Mouse (Mus musculus) megakaryocyte-erythroid progenitor cell, adult 5-6 weeks (primary cell): Measurements from ENCODE around the gene Med18. TPM values are rescaled to one million over a fixed set of nuclear protein-coding genes. Genes with fewer than 3 reads are reported as not detected.
"Not testable (repeated sequence)": the region's sequence is repeated elsewhere in the genome, so short reads cannot be mapped to it uniquely, and the experiment has no call there.

Source experiments
- ATAC-seq: replicated peaks from 2 replicates; pipeline ENCODE4 v1.8.0; 2016; ENCODE audit warnings: mild to moderate bottlenecking, inconsistent platforms; ENCODE audit not compliant: severe bottlenecking, poor library complexity, low FRiP score, low TSS enrichment
- total RNA-seq, 2 experiments: library from RNA; stranded (forward) in 1 of 2; stranded (reverse) in 1 of 2; fragments of 200-1000, 215-1000 nt in 1 of 2; fragments of >200 nt in 1 of 2; fragmentation: Nextera tagmentation in 1 of 2; gene quantifications; 2 replicates each; pipeline ENCODE4 v1.2.3; 2014 to 2017

Gene Med18
- total RNA-seq, 2 experiments from 2014 or later, result 16.3 to 23.4 TPM

DNA sequence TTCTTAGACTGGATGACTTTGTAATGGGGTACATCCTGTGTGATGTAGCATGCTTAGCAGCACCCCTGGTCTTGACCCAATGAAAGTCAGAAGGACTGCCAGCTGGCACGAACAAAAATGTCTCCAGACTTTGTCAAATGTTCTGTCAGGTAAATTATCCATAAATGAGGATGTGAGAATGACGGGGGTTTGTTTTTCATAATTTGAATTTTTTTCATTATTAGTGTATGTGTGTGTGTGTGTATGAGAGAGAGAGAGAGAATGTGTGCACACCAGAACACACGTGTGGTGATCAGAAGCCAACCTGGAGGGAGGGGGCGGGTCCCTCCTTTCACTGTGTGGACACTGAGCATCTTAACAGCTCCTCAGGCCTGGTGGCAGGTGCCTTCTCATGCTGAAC lies 20.5 kb upstream of the Med18 start:
- ATAC-seq, result no peak

DNA sequence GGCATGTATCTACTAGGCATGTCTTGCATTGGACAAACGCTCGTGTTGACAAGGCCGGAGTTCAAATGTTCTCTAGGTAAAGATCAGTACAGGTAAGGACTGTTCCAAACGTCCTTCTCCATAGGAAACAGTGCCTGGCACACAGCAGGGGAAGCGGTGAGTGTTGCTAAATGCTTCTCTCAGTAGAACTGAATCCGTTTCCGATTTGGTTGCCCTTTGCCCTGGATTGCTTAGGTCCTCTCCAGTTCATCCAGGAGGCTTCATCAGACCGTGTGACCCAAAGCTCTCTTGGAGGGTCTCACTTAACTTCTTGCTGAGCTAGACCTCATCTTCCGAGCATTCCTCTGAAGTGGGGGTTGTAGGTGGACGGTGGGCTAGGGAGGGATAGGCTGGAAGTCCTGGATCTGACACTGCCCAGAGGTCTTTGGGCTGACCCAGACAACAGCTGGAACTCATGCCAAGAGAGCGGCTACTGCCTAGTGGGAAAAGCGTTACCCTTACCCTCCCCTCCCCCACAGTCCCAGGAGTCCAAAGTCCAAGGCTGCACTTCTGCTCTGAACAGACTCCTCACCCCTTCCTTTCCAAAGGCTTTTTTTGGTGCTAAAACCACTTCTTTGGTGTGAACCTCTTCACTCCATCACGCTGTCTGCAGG lies 19.4 kb upstream of the Med18 start:
- ATAC-seq, result no peak

DNA sequence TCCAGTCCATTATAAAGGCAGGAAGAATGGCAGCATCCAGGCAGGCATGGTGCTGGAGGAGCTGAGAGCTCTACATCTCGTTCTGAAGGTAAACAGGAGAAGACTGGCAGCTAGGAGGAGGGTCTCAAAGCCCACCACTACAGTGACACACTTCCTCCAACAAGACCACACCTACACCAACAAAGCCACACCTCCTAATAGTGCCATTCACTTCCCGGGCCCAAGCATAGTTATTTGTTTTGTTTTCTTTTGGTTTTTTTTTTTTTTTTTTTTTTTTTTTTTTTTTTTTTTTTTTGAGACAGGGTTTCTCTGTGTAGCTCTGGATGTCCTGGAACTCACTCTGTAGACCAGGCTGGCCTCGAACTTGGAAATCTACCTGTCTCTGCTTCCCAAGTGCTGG lies 18.4 kb upstream of the Med18 start:
- not testable (repeated sequence) for ATAC-seq

DNA sequence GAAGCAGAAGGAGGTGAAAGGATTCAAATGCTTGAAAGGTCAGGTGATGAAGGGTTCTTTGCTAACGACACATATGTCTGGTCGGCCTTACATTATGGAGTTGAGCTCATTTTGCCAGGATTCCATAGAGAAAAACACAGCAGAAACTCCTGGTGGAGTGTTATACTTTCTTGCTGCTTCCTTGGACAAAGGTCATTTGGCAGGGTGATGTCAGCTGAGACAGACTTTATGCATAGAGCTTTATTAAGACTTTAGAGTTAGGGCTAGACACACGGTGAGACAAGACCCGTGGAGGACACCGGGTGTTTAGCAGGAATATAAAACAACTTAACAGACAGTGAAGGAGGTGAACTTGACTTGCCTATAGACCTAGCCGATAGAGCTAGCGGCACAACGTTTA lies 14.1 kb upstream of the Med18 start:
- no peak for ATAC-seq

DNA sequence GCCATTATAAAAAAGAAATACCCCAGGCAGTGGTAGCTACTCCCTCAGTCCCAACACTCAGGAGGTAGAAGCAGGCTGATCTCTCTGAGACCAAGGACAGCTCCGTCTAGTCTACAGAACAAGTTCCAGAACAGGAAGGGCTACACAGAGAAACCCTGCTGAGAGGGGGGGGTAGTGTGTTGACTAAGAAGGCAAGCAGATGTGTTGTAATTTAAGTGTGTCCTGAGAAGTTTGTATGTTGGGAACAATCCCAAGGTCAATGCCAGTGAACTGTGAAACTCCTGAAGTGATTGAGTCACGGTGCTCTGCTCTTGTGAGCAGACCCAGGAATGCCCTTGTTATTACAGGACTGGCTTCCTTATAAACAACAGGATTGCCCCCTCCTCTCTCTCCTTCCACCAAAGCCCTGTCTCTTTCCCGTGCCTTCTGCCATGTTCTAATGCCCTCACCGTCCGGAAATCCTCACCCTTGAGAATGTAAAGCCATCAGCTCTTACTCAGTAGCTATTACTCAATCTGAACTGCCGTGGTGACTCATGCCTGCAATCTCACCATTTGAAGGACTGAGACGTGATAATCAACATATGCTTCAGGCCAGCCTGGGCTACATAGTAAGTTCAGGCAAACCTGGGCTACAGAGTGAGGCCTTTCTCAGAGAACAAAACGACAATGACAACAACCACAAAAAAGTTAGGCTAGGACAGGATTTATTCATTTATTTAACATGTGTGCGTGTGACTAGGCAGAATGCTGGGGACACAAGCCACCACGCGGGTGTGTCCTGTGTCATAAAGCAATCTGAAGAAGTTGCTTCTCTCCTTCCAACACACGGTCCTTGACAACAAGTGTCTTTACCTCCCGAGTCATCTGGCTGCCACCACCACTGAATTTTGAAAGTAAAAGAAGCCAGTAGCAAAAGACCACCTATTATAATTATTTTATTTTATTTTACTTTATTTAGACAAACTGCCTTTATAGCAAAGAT lies 12.5 kb upstream of the Med18 start:
- ATAC-seq, result no peak

DNA sequence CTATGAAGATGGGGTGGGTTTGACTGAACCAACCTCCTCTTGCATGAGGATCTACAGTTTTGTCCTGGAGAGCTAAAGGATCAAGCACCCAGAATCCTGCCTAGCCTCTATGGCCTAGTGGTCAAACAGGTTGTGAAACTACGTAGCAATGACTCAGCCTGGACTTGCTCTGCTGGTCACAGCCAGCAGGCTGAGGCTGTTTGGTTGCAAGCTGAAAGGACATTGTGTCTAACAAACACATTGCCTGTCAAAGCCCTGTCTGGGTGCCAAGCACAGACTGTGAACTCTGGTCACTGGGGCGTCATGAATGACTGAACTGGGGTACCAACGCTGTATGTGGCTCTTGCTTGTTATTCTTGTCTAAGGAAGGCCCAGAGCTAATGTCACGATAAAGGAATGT lies 10.9 kb upstream of the Med18 start:
- ATAC-seq, result no peak

DNA sequence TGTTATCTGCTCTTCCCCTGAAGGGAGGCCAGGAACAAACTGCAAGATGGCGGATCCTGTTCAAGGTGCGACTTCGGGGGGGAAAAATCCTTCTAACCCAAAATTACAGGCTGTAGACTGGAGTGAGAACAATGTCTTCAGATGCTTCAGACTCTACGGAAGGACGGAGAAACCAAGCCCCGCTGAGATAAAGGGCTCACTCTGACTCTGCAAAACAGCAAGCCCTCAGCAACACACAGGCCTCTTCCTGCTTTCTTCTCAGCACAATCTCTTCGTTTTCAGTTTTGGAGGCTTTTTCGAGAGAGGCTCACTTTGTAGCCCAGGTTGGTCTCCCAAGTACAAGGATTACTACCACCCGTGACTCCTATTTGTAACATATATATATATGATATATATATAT lies 9.7 kb upstream of the Med18 start:
- peak; percentile 61; the same call in 1 of the 2 replicates for ATAC-seq

DNA sequence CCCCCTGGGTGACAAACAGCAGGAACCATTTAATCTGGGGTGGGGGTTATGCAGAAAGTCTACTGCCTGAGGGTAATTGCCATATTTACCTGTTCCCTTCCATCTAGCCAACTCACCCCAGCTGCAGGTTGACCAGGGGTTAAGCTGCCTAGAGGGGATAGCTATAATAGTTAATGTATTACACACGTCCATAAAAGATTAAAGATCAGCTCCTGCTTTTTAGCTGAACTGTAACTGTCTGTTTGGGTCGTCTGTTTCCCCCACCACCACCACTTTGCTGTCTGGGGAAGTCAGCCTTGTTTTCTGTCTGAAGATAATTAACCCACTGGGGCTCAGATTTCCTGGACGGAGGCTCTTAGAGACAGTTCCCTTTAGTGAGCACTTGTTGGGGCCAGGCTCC lies 6.2 kb upstream of the Med18 start:
- ATAC-seq, result no peak

DNA sequence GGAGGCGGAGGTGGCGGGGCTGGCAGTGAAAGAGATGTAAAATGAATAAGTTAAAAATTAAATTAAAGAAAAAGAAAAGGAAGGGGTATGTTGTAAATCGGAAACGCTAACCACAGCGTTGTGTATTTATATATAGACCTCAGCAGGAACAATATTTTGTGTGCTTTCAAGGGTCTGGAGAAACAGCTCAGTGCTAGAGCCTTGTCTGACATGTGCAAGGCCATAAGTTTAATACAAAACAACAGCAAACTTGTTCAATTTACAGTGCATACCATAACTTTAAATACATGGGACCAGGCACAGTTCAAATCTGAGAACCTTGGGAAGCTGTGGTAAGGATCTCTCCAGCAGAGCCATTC lies 513 bp upstream of the Med18 start:
- no peak for ATAC-seq

DNA sequence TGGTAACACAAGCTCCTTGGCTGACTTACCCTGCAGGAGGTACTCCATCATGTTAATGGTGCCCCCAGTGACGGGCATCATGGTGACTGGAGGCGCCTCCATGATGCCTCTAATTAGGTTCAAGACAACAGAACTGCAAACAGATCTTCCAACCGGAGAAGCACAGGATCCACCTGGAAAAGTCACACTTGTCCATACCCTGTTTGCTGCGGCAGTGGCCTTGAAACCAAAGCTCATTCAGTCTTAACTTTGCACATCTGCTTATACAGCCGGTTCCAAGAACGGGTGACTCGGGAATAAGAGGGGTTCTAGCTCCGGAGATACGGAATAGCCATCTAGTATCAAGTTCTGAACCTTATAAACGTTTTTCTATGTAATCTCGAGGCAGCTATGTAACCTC lies 885 bp downstream of the Med18 start:
- no peak for ATAC-seq

DNA sequence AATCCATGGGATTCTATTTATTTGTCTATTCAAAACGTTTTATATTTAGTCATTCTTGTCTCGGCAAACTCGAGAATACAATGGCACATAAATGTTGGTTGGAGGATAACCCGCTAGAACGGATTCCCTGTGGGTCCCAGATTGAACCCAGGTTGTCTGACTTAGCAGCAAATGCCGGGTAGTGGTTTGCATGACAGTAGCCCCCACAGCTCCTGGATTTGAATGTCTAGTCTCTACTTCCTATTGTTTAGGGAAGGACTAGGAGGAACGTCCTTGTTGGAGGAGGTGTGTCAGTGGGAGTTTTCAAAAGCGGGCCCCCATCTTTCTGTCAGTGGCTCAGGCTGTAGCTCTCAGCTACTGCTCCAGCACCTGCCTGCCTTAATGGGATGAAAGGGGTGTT lies 3.5 kb downstream of the Med18 start:
- ATAC-seq, result no peak

DNA sequence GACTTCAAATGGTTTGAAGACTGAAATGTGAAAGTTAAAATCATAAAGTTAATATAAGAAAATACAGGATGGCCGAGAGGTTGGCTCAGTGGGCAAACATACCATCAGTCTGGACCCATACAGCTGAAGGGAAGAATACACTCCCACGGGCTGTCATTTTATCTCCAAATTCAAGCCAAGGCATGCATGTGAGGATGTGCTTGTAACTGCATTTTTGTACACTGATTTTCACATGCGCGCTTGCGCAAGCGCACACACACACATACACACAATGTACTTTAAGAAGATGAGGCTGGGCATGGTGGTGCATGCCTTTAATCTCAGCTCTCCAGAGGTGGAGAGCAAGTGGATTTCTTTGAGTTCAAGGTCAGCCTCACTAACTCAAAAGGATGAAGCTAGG lies 8.2 kb downstream of the Med18 start:
- no peak for ATAC-seq

DNA sequence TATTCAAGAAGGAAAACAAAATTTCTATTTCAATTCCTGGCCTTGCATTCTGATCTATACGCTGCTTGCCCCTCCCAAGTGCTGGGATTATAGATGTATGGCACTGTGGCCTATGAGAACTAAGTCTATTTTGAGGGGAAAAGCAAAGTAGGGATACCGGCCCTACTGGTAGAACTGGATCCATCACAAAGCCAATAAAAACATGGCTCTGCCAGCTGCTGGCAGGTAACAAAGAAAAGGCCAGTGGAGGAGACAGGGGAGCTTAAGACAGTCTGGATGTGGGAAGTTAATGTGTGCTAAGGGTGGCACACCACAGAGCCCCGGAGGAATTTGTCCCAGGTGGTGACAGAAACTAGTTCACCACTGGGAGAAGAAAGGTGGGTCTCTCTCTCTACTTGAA lies 8.6 kb downstream of the Med18 start:
- ATAC-seq, result no peak

DNA sequence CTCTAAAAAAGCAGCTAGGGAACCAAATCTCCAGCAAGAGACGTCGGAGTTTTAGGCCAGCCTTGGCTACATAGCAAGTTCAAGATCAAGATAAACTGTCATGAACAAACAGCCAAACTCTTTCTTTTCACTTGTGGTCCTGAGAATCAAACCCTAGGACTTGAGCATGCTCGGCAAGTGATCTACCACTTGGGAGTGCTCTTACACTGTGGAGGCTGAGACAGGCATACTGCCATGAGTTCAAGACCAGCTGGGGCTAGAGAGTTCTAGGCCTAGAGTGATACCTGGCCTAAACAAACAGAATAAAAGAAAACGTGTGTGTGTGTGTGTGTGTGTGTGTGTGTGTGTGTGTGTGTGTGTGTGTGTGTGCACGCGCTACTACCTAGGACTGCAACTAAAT lies 9.5 kb downstream of the Med18 start:
- no peak for ATAC-seq

DNA sequence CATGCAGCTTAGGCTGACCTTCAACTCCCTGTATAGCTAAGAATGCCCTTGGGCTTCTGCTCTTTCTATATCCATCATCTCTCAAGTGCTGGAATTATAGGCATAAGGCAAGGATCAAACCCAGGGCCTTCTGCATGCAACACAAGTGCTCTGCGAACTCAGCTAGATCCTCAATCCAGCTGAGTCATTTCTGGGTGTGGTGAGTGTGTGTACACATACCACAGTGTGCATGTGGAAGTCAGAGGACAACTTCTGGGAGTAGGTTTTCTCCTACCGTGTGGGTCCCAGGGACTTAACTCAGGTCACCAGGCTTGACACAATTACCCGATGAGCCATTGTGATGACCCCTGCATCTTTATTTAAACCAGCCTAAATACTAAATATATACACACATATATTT lies 13.9 kb downstream of the Med18 start:
- ATAC-seq, result no peak

DNA sequence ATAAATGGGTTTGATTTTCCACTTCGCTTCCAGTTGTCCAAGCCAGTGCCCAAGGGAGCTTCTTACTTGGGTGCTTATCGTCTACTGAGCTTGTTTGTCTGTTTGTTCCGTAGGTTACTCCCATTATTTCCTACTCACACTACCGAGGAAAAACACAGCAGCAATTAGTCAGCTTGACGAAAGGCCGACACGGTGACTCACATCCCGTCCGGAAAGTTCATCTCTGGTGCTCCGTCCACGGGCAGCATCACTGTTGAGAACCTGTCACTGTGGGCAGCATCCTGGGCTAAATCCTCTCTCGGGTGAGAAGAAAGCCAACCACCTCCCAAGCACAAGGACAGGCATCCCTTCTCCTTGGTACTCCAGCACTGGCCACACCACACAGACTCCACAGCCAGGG lies 17.6 kb downstream of the Med18 start:
- no peak for ATAC-seq

DNA sequence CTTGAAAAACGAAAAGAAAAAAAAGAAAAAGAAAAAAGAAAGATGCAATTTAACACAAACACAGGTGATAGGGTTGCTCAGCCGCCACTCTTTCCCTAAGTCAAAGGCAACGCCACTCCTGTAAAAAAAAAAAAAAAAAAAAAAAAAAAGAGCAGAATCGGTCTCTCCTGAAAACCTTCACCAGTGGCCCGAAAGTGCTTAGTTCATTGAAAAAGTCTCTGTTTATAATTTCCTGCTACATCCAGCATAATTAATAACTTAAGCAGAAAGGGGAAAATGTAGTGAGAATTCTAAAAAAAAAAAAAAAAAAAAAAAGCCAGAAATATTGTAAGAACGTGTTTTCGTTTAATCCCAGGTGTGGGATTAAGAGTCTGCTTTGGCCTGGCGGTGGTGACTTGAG lies 19.2 kb downstream of the Med18 start:
- ATAC-seq, result no peak

DNA sequence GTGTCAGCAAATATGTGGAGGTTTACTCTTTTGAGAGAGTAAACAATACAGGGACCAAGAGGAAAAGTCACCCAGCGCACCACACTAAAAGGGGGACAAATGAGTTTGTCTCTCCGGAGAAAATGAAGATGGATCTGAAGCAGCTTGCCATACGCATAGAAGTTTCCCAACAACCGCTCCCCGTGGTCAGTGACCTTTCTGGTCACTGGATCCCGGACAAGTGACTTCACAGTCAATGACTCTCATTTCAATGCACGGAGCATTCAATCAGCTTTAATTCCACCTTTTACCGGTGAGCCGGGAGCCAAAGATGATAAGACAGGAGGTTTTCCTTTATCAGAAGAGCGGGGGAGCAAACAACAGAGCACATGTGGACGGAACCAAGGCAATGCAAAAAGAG lies 25.9 kb downstream of the Med18 start:
- no peak for ATAC-seq

DNA sequence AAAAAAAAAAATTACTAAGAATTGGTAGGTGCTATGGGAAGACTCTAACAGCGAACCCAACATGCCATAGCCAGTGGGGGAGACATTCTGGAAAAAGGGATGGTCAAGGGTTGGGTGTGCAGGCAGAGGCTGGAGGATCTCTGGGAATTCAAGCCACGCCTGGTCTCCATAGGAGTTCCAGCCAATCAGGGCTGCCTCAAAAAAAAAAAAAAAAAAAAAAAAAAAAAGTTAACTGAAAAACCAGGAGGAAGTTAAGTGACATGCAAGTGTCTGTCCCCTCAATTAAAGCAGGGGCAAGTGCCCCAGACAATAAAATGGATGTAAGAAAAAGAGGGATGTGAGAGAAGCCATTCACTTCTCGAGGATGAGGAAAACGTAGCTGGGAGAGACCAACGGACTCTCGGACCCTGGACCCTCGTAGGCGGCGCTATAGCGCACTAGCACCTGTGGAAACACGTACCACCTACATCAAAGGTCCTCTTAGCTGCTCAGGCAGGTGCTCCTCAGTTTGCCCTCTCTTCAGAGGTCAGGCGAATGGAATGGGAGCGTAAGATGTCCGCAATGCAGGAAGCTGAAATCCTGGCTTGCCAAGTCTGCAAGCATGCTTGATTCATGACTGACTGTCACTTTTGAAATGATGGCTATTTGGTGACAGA lies 30.9 kb downstream of the Med18 start:
- ATAC-seq, result no peak

DNA sequence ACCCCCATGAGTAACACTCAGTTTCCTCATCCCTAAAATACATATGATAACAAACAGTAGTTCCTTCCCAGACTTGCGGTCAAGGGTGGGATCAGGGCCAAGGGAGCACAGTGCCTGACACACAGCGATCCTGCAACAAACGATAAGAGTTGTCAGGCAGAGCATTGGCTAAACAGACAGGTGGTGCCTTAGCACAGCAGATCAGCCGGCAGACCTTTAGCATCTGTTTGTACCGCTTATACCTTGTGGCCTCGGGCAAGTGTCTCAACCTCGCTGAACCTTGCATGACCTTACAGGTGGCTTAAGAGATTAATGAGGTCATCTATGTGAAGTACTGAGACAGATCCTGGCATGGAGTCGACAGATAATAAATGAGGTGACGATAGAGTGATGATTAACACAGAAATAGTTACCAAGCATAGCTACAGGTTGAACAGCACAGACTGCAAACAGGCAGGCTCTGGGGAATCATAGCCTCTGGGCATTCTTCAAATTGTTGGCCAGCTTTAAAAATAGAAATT lies 35.6 kb downstream of the Med18 start:
- peak; percentile 99 for ATAC-seq
